Mouse (Mus musculus) frontal cortex, adult (tissue): ENCODE measurements around the gene Bicral.
A peak's percentile ranks its signal among the peaks of the same experiment; 100 is the strongest.

Experiments
- ATAC-seq: cut with Nextera tagmentation; 2 replicates; pipeline ENCODE4 v1.9.2; 2017; ENCODE audit warnings: mild to moderate bottlenecking, moderate library complexity, mixed read lengths; ENCODE audit not compliant: low TSS enrichment

Gene Bicral

GRCm38 (mm10) chr17:46857903-46858748 lies at the start of gene Bicral:
TSS of gene Bicral (minus strand) at chr17:46858482.
- ATAC-seq = peak; percentile 10; the same call in 1 of the 2 replicates

GRCm38 (mm10) chr17:46903876-46904490 lies 45.7 kb upstream of the Bicral start:
- peak; percentile 89; the same call in 1 of the 2 replicates for ATAC-seq

GRCm38 (mm10) chr17:46900941-46901340 lies 42.7 kb upstream of the Bicral start:
- ATAC-seq = no peak

GRCm38 (mm10) chr17:46897221-46897950 lies 39.1 kb upstream of the Bicral start:
- ATAC-seq = no peak

- no peak for ATAC-seq
Observed at GRCm38 (mm10) chr17:46895426-46895825, 37.1 kb upstream of the Bicral start.

- peak; percentile 46 for ATAC-seq
Observed at GRCm38 (mm10) chr17:46890843-46891594, 32.7 kb upstream of the Bicral start.

- peak; percentile 80 for ATAC-seq
Observed at GRCm38 (mm10) chr17:46890116-46890815, 32.0 kb upstream of the Bicral start, which contains the start of gene Tbcc. TSS of gene Tbcc (plus strand) at chr17:46890684.

- peak; percentile 33; the same call in 1 of the 2 replicates for ATAC-seq
Observed at GRCm38 (mm10) chr17:46889450-46890084, 31.3 kb upstream of the Bicral start.

- no peak for ATAC-seq
Observed at GRCm38 (mm10) chr17:46888511-46889212, 30.4 kb upstream of the Bicral start.

GRCm38 (mm10) chr17:46885910-46886643 lies 27.8 kb upstream of the Bicral start:
- no peak for ATAC-seq

- ATAC-seq = no peak
Observed at GRCm38 (mm10) chr17:46885218-46885909, 27.1 kb upstream of the Bicral start.

- ATAC-seq = no peak
Observed at GRCm38 (mm10) chr17:46884766-46885165, 26.5 kb upstream of the Bicral start.

- ATAC-seq = no peak
Observed at GRCm38 (mm10) chr17:46883107-46883506, 24.8 kb upstream of the Bicral start.

GRCm38 (mm10) chr17:46881728-46882127 lies 23.4 kb upstream of the Bicral start:
- ATAC-seq = no peak

- no peak for ATAC-seq
Observed at GRCm38 (mm10) chr17:46880322-46880721, 22.0 kb upstream of the Bicral start.

GRCm38 (mm10) chr17:46879841-46880311 lies 21.6 kb upstream of the Bicral start:
- ATAC-seq = no peak

GRCm38 (mm10) chr17:46877061-46877460 lies 18.8 kb upstream of the Bicral start:
- ATAC-seq = no peak

GRCm38 (mm10) chr17:46876371-46876950 lies 18.2 kb upstream of the Bicral start:
- no peak for ATAC-seq
